Mouse (Mus musculus) gonadal fat pad, adult 2 months (tissue): Measurements from ENCODE around the gene Aplp2. TPM values are rescaled to one million over a fixed set of nuclear protein-coding genes. Genes with fewer than 3 reads are reported as not detected.
A peak's percentile ranks its signal among the peaks of the same experiment; 100 is the strongest.

Experiments
- DNase-seq: peaks from one replicate; pipeline ENCODE4 v3.0.0-alpha.2; 2012; ENCODE audit warnings: low read depth
- polyA plus RNA-seq: library from polyadenylated mRNA; depleted of rRNA; stranded (reverse); fragments of >200 nt; gene quantifications from 2 replicates; pipeline ENCODE4 v1.2.3, GENCODE M21; 2012

The Aplp2 gene
- polyA plus RNA-seq, 1 experiment, result 890 TPM

GRCm38 (mm10) chr9:31226541-31226940 lies 14.9 kb upstream of the Aplp2 start:
- no peak for DNase-seq

GRCm38 (mm10) chr9:31225808-31226207 lies 14.2 kb upstream of the Aplp2 start:
- no peak for DNase-seq

GRCm38 (mm10) chr9:31223475-31223874 lies 11.9 kb upstream of the Aplp2 start:
- no peak for DNase-seq

GRCm38 (mm10) chr9:31221170-31221569 lies 9.6 kb upstream of the Aplp2 start:
- no peak for DNase-seq

- DNase-seq, result peak; percentile 70
These were observed 6.2 kb upstream of the Aplp2 start for GRCm38 (mm10) chr9:31217631-31218380.

- no peak for DNase-seq
These were observed 939 bp upstream of the Aplp2 start for GRCm38 (mm10) chr9:31212500-31213008.

- DNase-seq, result no peak
These were observed 596 bp downstream of the Aplp2 start for GRCm38 (mm10) chr9:31210749-31211689.

GRCm38 (mm10) chr9:31210163-31210562 lies 1.5 kb downstream of the Aplp2 start:
- no peak for DNase-seq

- DNase-seq, result no peak
These were observed 2.1 kb downstream of the Aplp2 start for GRCm38 (mm10) chr9:31209502-31209901.

- no peak for DNase-seq
These were observed 3.9 kb downstream of the Aplp2 start for GRCm38 (mm10) chr9:31207732-31208131.

- DNase-seq, result no peak
These were observed 6.9 kb downstream of the Aplp2 start for GRCm38 (mm10) chr9:31204722-31205121.

GRCm38 (mm10) chr9:31203571-31204210 lies 7.9 kb downstream of the Aplp2 start:
- no peak for DNase-seq

GRCm38 (mm10) chr9:31203068-31203467 lies 8.5 kb downstream of the Aplp2 start:
- no peak for DNase-seq

GRCm38 (mm10) chr9:31198614-31199013 lies 13.0 kb downstream of the Aplp2 start:
- no peak for DNase-seq

GRCm38 (mm10) chr9:31197782-31198181 lies 13.8 kb downstream of the Aplp2 start:
- DNase-seq, result no peak

GRCm38 (mm10) chr9:31196742-31197141 lies 14.9 kb downstream of the Aplp2 start:
- no peak for DNase-seq

GRCm38 (mm10) chr9:31195573-31195972 lies 16.0 kb downstream of the Aplp2 start:
- peak; percentile 56 for DNase-seq

- no peak for DNase-seq
These were observed 19.2 kb downstream of the Aplp2 start for GRCm38 (mm10) chr9:31192378-31192777.

- no peak for DNase-seq
These were observed 20.1 kb downstream of the Aplp2 start for GRCm38 (mm10) chr9:31191543-31191942.

- DNase-seq, result no peak
These were observed 22.4 kb downstream of the Aplp2 start for GRCm38 (mm10) chr9:31189194-31189593.

GRCm38 (mm10) chr9:31184439-31184838 lies 27.2 kb downstream of the Aplp2 start:
- DNase-seq, result no peak

GRCm38 (mm10) chr9:31183061-31183460 lies 28.6 kb downstream of the Aplp2 start:
- DNase-seq, result no peak
